Mouse (Mus musculus) layer of hippocampus, adult 2 months (tissue): ENCODE measurements around the gene Sept9. TPM values are rescaled to one million over a fixed set of nuclear protein-coding genes. Genes with fewer than 3 reads are reported as not detected.
"Not testable (repeated sequence)": the region's sequence is repeated elsewhere in the genome, so short reads cannot be mapped to it uniquely, and the experiment has no call there.

Experiments
- DNase-seq, 2 experiments: peaks; one replicate each; pipeline ENCODE4 v3.0.0; 2022; ENCODE audit warnings: low spot score in 2 of 2
- H3K27ac ChIP-seq: fragments of 200-600 bp; 2 replicates; pipeline ENCODE4 v1.8.1; 2022
- H3K4me3 ChIP-seq: fragments of 200-600 bp; 2 replicates; pipeline ENCODE4 v1.8.1; 2022; ENCODE audit warnings: mild to moderate bottlenecking
- CTCF ChIP-seq: fragments of 200-600 bp; conservative IDR thresholded peaks from 2 replicates; pipeline ENCODE4 v1.8.1; 2022; ENCODE audit warnings: antibody characterized with exemption, mild to moderate bottlenecking, moderate library complexity
- total RNA-seq, 2 experiments: library from RNA; stranded (reverse); gene quantifications; 2 replicates each; pipeline ENCODE4 v1.2.3; 2021

The Sept9 gene
- total RNA-seq, 2 experiments from 2014 or later: 102 to 114 TPM

DNA sequence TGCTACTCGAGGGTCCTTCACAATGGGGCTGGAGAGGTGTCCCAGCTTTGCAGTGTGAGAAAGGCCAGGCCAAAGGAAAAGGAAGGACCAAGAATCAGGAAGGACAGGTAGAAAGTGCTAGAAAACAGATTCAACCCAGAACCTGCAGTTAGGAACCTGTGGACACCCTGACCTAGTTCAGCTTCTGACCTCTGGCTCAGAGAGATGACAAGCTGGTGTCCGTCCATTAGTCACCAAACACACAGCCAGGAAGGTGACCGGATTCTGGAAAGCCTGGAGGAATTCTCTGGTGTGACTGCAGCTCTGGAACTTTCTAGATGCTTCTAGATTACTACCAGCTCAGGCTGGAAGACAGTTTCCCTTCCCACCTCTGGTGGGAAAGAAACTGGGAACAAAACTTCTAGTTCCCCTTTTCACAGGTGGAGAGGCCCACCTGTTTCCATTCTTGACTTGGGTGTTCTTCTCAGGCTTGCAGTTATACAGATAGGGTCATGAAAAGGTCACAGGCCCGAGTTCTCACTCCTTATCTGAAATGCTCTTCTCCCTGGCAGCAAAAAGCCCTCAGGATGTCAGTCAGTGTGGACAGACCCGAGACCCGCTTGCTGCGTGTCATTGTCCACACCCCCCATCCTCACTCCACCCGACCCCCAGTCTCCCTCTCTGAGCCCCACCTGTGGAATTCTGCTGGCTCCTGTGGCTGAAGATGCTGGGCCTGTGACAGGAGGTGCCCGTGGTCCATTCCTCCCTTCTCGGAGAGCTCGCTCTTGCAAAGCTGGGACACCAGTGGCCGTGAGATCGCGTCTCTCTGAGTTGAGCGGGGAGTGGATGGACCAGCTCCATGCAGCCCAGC is 123.5 kb downstream of the Sept9 start:
- Histone ChIP-seq H3K27ac (no peak overlapping the region), H3K4me3 (no peak overlapping the region)
- no peak for TF ChIP-seq CTCF
- no peak for DNase-seq

DNA sequence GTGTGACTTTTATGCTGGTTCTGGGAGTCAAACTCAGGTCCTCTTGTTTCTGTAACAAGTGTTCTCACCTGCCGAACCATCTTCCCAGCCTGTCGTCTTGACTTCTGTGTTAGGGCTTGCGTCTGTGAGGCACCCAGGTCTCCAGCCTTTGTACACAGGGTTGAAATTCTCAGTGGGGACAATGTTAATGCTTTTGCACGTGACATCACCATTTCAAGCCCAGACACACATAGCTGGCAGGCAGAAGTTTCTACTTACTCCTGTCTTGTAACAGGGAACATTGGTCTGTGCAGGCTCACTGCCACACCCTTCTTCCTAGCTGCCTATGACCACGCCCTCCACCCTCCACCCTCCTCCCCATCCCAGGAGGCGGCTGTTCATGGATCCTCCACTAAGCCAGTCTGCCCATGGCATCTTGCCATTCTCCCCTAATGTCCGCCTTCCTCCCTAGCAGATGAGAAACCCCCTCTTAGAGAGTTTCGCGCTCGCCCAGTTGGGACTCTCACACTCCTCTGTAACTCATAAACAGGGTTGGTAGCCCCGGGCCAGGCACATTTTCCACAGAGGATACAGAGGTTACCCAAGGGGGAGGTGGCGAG is 124.6 kb downstream of the Sept9 start:
- DNase-seq: no peak
- no peak overlapping the region for H3K4me3 ChIP-seq
- no peak for TF ChIP-seq CTCF
- H3K27ac ChIP-seq: no peak overlapping the region

DNA sequence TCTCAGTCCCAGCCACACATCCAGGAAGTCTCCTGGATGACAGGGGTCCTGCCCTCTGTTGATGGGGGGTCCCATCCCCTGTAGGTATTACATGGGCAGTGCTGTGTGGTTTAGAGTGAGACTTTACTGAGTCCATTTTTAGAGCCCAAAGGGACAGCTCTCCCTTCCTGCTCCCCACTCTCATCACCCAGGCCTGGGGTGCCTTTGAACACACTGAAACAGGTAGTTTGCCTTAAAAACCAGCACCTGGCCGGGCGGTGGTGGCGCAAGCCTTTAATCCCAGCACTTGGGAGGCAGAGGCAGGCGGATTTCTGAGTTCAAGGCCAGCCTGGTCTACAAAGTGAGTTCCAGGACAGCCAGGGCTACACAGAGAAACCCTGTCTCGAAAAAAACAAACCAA is 125.3 kb downstream of the Sept9 start:
- H3K27ac ChIP-seq, DNase-seq, H3K4me3 ChIP-seq: not testable (repeated sequence)

DNA sequence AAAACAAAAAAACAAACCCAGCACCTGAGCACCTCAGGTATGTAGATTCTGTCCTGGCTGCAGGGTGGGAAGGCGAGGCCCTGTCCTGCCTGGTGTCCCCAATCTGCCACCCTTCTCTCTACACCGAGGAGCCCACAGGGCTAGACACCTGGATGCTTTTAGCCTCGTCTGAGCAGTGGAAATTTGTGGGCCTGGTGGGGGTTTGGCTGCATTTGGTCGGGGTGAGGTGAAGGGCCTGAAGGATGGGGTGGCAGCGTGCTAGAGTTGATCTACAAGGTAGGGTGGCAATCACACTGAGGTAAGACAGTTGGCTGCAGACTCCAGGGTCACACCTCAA is 125.6 kb downstream of the Sept9 start:
- DNase-seq: no peak
- Histone ChIP-seq H3K27ac (no peak overlapping the region), H3K4me3 (no peak overlapping the region)
- no peak for TF ChIP-seq CTCF

GRCm38 (mm10) chr11:117325468-117326139 is 126.1 kb downstream of the Sept9 start:
- Histone ChIP-seq H3K27ac (no peak overlapping the region), H3K4me3 (no peak overlapping the region)
- TF ChIP-seq CTCF: no peak
- no peak for DNase-seq

GRCm38 (mm10) chr11:117326140-117326725 is 126.8 kb downstream of the Sept9 start:
- no peak for DNase-seq

GRCm38 (mm10) chr11:117326867-117327600 is 127.6 kb downstream of the Sept9 start:
- peak overlapping the region; percentile 81 for H3K27ac ChIP-seq
- no peak for TF ChIP-seq CTCF
- peak in 1 of 2 experiments; percentile 49 for DNase-seq
- no peak overlapping the region for H3K4me3 ChIP-seq

More at GRCm38 (mm10) chr11:117326140-117326725, 126.8 kb downstream of the Sept9 start:
- peak; percentile 55 for TF ChIP-seq CTCF
- Histone ChIP-seq H3K27ac (peak overlapping the region; percentile 70; the same call in 1 of the 2 replicates), H3K4me3 (no peak overlapping the region)

- no peak overlapping the region for H3K4me3 ChIP-seq
- peak overlapping the region; percentile 81 for H3K27ac ChIP-seq
- no peak for DNase-seq
- no peak for TF ChIP-seq CTCF
Observed at GRCm38 (mm10) chr11:117327633-117328032, 128.2 kb downstream of the Sept9 start.

- DNase-seq: peak in 1 of 2 experiments; percentile 68
- Histone ChIP-seq H3K4me3 (no peak overlapping the region), H3K27ac (peak overlapping the region; percentile 86)
- no peak for TF ChIP-seq CTCF
Observed at GRCm38 (mm10) chr11:117330076-117330950, 130.9 kb downstream of the Sept9 start.

GRCm38 (mm10) chr11:117330951-117331254 is 131.4 kb downstream of the Sept9 start:
- peak overlapping the region; percentile 86 for H3K27ac ChIP-seq
- H3K4me3 ChIP-seq: peak overlapping the region; percentile 77; the same call in 1 of the 2 replicates
- no peak for DNase-seq
- no peak for TF ChIP-seq CTCF

GRCm38 (mm10) chr11:117331361-117332241 is 132.1 kb downstream of the Sept9 start:
- Histone ChIP-seq H3K27ac (peak overlapping the region; percentile 86), H3K4me3 (peak overlapping the region; percentile 77)
- TF ChIP-seq CTCF: no peak
- DNase-seq: peak in 1 of 2 experiments; percentile 42
